Mouse (Mus musculus) kidney, adult 8-10 months (tissue): ENCODE results near the gene Atp2c2.
A peak's percentile ranks its signal among the peaks of the same experiment; 100 is the strongest.

Experiments used
- DNase-seq, 2 experiments: peaks; one replicate each; pipeline ENCODE4 v3.0.0; 2022

Gene Atp2c2

DNA sequence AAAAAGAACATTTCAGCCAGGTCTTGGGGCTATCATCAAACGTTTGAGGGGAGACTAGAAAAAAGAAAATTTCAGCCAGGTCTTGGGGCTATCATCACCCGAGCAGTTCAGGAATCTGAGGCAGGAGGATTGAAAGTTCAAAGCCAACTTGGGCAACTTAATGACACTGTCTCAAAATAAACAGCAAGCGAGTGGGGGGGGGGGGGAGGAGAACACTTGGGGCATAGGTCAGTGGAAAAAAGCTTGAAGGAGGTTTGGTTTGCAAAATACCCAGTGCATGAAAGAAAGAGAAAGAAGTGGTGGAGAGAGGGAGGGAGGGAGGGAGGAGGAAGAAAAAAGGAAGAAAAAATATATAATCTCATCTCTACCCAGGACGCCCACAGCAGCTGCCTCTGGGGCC, 87.5 kb downstream of the Atp2c2 start:
- no peak for DNase-seq

GRCm38 (mm10) chr8:119788607-119789381, 89.0 kb downstream of the Atp2c2 start:
- no peak for DNase-seq

DNA sequence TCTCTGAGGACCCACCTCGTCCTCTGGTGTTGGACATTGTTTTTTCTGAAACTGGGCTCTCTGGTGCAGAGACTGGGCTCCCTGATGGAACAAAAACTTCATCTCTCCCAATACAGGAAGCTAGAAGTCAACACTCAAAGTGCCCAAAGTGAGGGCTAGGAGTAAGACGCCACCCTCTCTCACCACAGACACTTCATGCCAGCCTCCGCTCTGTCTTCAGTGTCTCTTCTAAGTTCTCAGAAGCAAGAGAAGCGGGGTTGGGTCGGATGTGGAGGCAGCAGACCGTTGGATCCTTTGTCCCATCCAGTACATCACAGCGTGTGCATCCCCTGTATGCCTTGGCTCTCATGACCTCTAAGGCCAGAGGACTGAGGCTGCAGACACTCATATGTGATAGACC, 89.8 kb downstream of the Atp2c2 start:
- DNase-seq: no peak

DNA sequence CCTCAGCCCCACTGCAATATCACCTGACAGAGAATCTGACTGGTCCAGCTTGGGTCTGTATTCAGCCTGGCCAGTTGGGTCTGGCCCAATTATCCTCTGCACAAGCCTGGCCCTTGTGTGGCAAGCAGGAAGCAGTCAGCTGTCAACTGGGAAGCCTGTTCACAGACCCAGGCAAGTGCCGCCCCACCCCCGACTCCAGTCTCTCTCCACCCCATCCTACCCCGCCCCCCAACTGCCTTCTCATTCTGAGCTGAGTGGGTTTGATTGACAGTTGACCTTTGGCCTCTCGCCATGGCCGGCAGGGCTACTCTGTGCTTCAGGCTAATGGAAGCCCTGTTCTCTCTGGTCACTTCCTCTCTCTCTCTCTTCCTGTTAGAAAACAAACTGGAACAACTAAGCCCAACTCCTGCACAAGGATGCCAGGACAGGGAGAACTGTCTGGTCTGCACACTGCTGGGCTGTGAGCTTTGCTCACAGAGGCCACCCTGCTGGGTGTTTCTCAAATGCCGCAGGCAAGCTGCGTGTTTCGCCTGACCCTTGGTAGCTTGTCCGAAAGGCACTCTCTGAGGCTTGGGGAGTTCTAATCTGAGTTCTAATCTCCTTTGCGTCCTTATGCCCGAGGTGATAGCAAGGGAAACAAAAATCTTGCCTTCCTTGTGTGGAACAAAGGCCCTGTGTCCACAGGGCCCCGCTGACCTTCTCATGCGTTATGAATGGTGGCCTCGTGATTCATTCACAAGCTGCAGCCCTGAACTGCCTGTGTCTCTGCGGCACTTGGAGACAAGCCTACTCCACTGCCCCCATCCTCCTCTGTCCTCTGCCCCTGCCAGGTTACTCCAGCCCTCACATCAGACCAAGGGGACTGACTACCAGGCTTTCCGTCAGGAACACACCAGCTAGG, 92.2 kb downstream of the Atp2c2 start:
- peak; percentile 55 to 56 for DNase-seq

- no peak for DNase-seq
Observed at GRCm38 (mm10) chr8:119794689-119795088, 94.9 kb downstream of the Atp2c2 start.

- no peak for DNase-seq
Observed at GRCm38 (mm10) chr8:119795651-119796050, 95.8 kb downstream of the Atp2c2 start.

DNA sequence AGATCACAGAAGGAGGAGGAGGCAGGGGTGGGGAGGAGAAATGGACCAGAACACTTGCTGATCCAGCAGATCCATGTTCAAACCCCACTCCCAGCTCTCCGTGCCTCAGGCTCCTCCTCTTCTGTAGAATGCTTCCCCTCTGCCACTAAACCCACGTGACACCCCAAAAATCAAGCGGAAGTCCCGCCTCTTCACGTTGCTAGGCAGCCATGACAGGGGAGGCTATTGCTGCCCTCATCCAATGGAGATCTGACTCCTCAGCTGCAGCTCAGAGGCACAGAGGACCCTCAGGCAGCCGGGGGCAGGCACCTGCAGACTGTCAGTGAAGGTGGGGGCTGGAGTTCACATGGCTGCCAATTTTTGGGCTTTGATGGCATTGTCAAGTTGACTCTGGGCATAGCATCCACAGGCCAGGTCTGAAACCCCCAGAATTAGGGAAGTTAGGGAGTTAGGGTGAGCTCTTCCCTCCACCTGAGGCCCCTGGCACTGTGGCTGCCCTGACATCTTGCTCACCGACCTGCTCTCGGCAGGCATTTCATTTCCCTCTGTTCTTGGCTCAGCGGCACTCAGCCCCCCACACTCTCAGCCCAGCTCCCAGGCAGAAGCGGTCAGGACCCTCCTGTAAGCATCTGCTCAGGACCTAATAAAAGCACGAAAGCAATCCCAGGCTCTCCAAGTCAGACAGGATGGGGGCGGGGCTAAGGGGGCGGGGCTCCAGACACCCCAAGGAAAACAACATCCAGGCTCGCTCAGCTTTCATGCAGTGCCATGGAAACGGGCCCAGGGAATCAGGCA, 98.6 kb downstream of the Atp2c2 start:
- DNase-seq: peak; percentile 62 to 65

GRCm38 (mm10) chr8:119798965-119799264, 99.1 kb downstream of the Atp2c2 start:
- DNase-seq: no peak

- DNase-seq: no peak
Observed at GRCm38 (mm10) chr8:119801168-119801567, 101.4 kb downstream of the Atp2c2 start.

GRCm38 (mm10) chr8:119802592-119802991, 102.8 kb downstream of the Atp2c2 start:
- no peak for DNase-seq

DNA sequence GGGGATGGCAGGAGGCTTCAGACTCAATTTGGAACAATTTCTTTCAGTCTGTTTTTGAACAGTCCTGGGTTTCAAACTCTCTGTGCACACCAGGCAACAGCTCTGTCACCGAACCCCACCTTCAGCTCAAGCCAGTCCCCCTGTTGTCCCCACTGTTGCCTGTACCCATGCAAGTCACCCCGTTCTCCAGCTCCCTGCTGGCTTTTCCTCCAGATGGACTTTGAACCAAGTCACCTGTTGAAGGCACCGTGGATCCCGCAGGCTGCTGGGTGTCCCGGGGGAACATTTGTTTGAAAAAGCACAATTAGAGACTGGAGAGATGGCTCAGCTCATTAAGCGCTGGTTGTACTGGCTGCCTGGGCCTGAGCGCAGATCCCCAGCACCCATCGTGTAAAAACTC, 105.5 kb downstream of the Atp2c2 start:
- no peak for DNase-seq

- no peak for DNase-seq
Observed at GRCm38 (mm10) chr8:119806422-119807263, 106.8 kb downstream of the Atp2c2 start.
